Mouse (Mus musculus): ENCODE results near the gene Tia1.

DNA sequence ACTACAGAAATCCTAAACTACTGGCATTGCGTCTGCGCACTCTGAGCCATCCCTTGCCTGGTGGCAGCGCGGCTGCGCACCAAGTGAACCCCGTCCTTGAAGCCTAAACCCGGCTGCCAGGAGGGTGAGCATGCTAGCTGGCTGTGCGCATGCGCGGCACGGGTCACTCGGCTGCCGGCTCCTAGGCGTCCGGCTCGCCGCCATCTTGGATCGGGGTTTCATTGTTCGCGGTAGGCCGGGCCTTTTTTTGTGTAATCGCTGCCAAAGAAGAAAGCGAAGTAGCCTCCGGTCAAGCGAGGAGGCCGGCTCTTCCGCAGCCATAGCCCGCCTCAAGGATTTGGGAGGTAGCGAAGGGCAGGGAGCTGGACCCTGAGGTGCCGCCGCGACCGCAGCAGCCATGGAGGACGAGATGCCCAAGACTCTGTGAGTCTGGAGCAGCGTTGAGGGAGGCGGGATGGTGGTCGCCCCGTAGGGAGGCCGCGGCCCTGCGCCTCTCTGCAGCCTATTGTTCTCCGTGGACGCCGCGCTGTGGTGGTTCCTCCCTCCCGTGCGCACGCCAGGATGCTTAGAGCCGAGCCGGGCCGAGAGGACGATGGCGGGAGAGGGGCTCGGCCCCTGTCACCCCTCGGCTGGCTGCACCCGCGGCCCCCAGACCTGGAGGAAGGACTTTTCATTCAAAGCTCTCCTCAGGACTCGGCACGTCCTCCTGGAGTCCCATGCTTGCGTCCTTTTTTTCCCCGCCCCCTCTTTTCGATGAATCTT, at the start of gene Tia1:
- no peak for TF ChIP-seq CTCF (conservative IDR thresholded peaks at IDR 0.05; ENCODE audit: insufficient read depth, insufficient read length, low read depth, low read length)
- no peak for TF ChIP-seq POLR2A (IDR thresholded peaks at IDR 0.05; ENCODE audit: low read depth, low read length)

Data from kidney, adult 2 months (tissue).